Mouse (Mus musculus) hindbrain, embryonic 16.5 days (tissue): Measurements from ENCODE around the gene Manba. TPM values are rescaled to one million over a fixed set of nuclear protein-coding genes. Genes with fewer than 3 reads are reported as not detected.
"Not testable (repeated sequence)": the region's sequence is repeated elsewhere in the genome, so short reads cannot be mapped to it uniquely, and the experiment has no call there.

Experiments used
- ATAC-seq: fragments of 200-750 bp; cut with Nextera tagmentation; 2 replicates; pipeline ENCODE4 v1.8.0; 2017; ENCODE audit warnings: moderate TSS enrichment, moderate library complexity
- H3K27ac ChIP-seq: fragments of 300-500 bp; sonication (generic); 2 replicates; pipeline ENCODE4 v1.5.1; 2014; ENCODE audit warnings: low read depth, mild to moderate bottlenecking, control low read depth, low read length, moderate library complexity
- H3K27me3 ChIP-seq: fragments of 300-500 bp; sonication (generic); replicated peaks from 2 replicates; pipeline ENCODE4 v1.6.1; 2014; ENCODE audit warnings: low read length; ENCODE audit not compliant: control insufficient read depth, insufficient read depth
- H3K36me3 ChIP-seq: fragments of 300-500 bp; sonication (generic); 2 replicates; pipeline ENCODE4 v1.6.1; 2014; ENCODE audit warnings: mild to moderate bottlenecking, low read length, moderate library complexity, mixed read lengths; ENCODE audit not compliant: control insufficient read depth, insufficient read depth
- H3K4me1 ChIP-seq: fragments of 300-500 bp; sonication (generic); 2 replicates; pipeline ENCODE4 v1.6.1; 2014; ENCODE audit warnings: low read depth, low read length; ENCODE audit not compliant: control insufficient read depth, insufficient read depth
- H3K4me2 ChIP-seq: fragments of 300-500 bp; sonication (generic); 2 replicates; pipeline ENCODE4 v1.6.1; 2014; ENCODE audit warnings: mild to moderate bottlenecking, low read length, control low read depth, moderate library complexity
- H3K4me3 ChIP-seq: fragments of 300-500 bp; sonication (generic); 2 replicates; pipeline ENCODE4 v1.5.1; 2014; ENCODE audit warnings: mild to moderate bottlenecking, low read length, control low read depth, moderate library complexity
- H3K9ac ChIP-seq: fragments of 300-500 bp; sonication (generic); 2 replicates; pipeline ENCODE4 v1.6.1; 2014; ENCODE audit warnings: low read depth, mild to moderate bottlenecking, control low read depth, low read length, moderate library complexity
- H3K9me3 ChIP-seq: fragments of 300-500 bp; sonication (generic); 2 replicates; pipeline ENCODE4 v1.6.1; 2014; ENCODE audit warnings: mild to moderate bottlenecking, low read length, moderate library complexity; ENCODE audit not compliant: control insufficient read depth
- WGBS: fragments of 180-500 bp; shearing (Covaris S2); extraction: QIAGEN DNeasy Blood & Tissue Kit; methylation state at CpG from one replicate; pipeline ENCODE4 v1.1.7; 2014; 5-methylcytosine and 5-hydroxymethylcytosine counted together
- polyA plus RNA-seq: library from polyadenylated mRNA; unstranded; fragments of >200 nt; fragmentation: Nextera tagmentation; extraction: Ambion mirVana; gene quantifications from 2 replicates; pipeline ENCODE4 v1.2.1, GENCODE M21; 2015

Manba gene
- polyA plus RNA-seq, 1 experiment from 2014 or later = 9.0 TPM

DNA sequence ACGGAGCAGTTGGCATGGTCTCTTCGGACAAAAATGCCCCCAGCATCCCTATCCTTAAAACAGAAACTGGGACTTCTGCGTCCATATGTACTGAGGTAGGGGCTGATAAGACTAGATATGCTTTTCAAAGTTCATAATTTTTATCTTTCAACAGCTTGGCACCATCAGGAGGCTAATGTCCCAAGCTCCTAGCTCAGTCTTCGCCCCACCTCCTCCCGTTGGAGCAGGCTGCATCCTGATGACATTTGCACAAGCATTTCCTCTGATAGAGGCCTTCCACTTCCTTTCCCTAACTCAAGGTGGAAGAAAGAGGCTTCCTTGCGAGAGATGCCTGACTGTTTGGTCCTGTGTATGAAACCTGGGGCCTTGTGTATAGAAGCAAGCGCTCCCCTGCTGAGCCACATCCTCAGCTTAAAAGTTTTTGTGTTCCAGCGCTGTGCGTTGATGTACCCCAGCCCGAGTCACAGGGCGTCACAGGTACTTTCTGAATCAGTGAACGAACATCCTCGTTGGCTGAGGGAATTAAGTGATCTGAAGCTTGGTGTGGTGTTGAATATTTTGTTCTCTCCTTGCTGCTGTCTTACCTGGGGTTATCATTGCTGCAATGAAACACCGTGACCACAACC, 28.5 kb downstream of the Manba start:
- H3K9ac ChIP-seq = no peak overlapping the region
- WGBS = 80% methylated on average over 14 of the region's 14 CpGs
- H3K9me3 ChIP-seq = no peaks in the 10 kb centered on the region
- H3K36me3 ChIP-seq = no peaks in the 10 kb centered on the region
- 0 out of 2 replicates have a peak, but pooled peaks cover 3% of the 10 kb centered on the region for H3K4me1 ChIP-seq
- H3K4me2 ChIP-seq = no peak overlapping the region
- no peak overlapping the region for H3K27ac ChIP-seq
- H3K4me3 ChIP-seq = no peak overlapping the region
- no peaks in the 10 kb centered on the region for H3K27me3 ChIP-seq
- ATAC-seq = no peak

DNA sequence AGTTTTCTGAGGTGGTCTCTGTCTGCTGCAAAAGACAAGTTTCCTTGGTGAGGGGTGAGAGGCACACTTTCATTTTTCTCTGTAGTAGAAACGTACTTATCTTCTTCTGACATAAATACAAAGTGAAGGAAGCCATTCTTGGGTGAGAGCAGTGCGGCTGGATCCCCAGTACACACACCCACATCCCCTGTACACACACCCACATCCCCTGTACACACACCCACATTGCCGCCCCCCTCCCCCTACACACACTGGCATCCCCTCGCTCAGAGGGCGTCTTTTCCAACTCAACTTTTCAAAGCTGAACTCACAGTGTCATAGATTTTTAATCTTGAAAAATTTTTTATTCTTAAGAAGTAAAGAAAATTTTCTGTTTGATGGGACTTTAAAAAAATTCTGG, 29.8 kb downstream of the Manba start:
- H3K27ac ChIP-seq = no peak overlapping the region
- no peak overlapping the region for H3K4me2 ChIP-seq
- H3K4me3 ChIP-seq = no peak overlapping the region
- no peaks in the 10 kb centered on the region for H3K36me3 ChIP-seq
- no peak overlapping the region for H3K9ac ChIP-seq
- no peaks in the 10 kb centered on the region for H3K9me3 ChIP-seq
- no peak for ATAC-seq
- H3K27me3 ChIP-seq = no peaks in the 10 kb centered on the region
- 0 out of 2 replicates have a peak, but pooled peaks cover 3% of the 10 kb centered on the region for H3K4me1 ChIP-seq
- WGBS = 80% methylated on average over 5 of the region's 5 CpGs

DNA sequence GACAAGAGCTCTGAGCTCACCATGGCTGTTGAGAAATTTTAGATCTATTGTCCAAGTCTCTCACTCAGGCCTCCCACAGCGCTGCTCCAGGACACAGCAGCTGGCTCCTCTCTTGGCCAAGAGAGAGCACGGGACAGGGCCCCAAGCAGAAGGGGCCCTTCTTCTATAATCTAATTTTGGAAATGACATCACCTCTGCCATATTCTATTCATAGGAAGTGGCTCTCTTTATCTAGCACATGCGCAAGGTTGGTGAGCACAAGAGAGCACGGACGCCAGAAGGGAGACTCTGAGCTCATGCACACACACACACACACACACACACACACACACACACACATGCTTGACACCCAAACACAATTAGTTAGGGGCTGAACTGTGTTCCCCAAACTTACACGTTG, 31.5 kb downstream of the Manba start:
- Histone ChIP-seq H3K9me3 (no peaks in the 10 kb centered on the region), H3K4me3 (no peak overlapping the region), H3K4me2 (no peak overlapping the region), H3K27ac (no peak overlapping the region), H3K9ac (no peak overlapping the region), H3K36me3 (no peaks in the 10 kb centered on the region), H3K27me3 (no peaks in the 10 kb centered on the region), H3K4me1 (0 out of 2 replicates have a peak, but pooled peaks cover 3% of the 10 kb centered on the region)
- WGBS = 63% methylated on average over 6 of the region's 6 CpGs
- ATAC-seq = no peak

DNA sequence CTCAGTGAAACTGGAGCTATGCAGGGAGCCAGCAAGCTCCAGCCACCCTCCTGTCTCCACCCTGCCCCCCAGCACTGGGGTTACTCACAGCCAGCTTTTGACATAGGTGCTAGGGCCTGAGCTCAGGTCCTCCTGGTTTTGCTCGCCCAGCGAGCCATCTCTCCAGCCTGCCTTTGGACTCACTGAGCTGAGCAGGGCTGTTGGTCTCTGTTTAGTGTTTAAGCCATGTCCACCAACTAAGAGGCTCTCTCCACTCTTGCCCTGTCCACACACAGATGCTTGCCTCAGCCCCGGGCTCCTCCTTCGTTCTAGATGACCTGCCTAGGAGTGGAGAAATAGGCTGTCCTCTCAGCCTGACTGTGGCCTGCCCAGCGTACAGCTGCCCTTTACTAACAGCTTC, 33.5 kb downstream of the Manba start:
- Histone ChIP-seq H3K4me2 (no peak overlapping the region), H3K36me3 (no peaks in the 10 kb centered on the region), H3K27me3 (no peaks in the 10 kb centered on the region), H3K4me1 (no peaks in the 10 kb centered on the region), H3K9ac (no peak overlapping the region), H3K27ac (no peak overlapping the region), H3K9me3 (no peaks in the 10 kb centered on the region), H3K4me3 (no peak overlapping the region)
- 87% methylated on average over 5 of the region's 5 CpGs for WGBS
- ATAC-seq = no peak

DNA sequence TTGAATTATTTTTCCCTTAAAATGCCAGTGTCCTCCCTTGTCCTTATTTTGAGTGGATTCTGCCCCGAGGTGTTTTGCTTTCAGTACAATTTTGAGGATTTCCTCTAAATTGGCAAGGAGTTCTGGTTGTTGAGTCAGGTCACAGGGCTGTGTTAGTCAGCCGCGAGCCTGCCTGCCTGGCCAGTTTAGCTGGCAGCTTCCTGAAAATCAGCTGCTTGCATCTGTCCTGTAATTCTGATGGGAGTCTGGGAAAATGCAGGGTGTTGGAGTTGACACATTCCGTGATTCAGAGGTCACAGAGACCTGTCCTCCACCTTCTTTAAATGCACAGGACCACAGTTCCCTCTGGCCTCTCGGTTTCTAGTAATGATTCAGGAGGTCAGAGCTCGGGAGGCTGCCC, 34.2 kb downstream of the Manba start:
- ATAC-seq = no peak
- Histone ChIP-seq H3K4me3 (no peak overlapping the region), H3K4me2 (no peak overlapping the region), H3K4me1 (no peaks in the 10 kb centered on the region), H3K27me3 (no peaks in the 10 kb centered on the region), H3K9me3 (no peaks in the 10 kb centered on the region), H3K27ac (no peak overlapping the region), H3K9ac (no peak overlapping the region), H3K36me3 (no peaks in the 10 kb centered on the region)
- 77% methylated on average over 6 of the region's 6 CpGs for WGBS

DNA sequence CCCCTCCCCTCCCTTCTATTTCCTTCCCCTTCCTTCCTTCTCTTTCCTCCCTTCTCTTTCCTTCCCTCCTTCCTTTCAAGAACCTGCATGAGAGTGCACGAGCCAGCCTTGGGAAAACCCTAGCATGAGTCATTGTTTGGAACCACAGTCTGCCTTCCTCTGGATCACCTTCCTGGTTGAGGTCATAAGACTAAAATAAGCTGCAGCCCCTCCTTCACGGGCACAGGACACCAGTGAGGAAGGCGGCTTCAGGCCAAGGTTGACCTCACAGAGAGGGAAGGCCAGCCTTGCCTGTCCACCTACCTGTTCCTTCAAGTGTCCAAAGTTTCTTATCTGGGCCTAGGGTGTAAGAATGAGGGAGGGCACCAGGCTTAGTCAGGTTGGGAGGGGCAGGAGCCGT, 36.6 kb downstream of the Manba start:
- Histone ChIP-seq H3K27ac (no peak overlapping the region), H3K4me3 (no peak overlapping the region), H3K4me1 (no peaks in the 10 kb centered on the region), H3K36me3 (no peaks in the 10 kb centered on the region), H3K9me3 (no peaks in the 10 kb centered on the region), H3K9ac (no peak overlapping the region), H3K4me2 (no peak overlapping the region), H3K27me3 (no peaks in the 10 kb centered on the region)
- WGBS = 71% methylated on average over 4 of the region's 4 CpGs
- no peak for ATAC-seq

DNA sequence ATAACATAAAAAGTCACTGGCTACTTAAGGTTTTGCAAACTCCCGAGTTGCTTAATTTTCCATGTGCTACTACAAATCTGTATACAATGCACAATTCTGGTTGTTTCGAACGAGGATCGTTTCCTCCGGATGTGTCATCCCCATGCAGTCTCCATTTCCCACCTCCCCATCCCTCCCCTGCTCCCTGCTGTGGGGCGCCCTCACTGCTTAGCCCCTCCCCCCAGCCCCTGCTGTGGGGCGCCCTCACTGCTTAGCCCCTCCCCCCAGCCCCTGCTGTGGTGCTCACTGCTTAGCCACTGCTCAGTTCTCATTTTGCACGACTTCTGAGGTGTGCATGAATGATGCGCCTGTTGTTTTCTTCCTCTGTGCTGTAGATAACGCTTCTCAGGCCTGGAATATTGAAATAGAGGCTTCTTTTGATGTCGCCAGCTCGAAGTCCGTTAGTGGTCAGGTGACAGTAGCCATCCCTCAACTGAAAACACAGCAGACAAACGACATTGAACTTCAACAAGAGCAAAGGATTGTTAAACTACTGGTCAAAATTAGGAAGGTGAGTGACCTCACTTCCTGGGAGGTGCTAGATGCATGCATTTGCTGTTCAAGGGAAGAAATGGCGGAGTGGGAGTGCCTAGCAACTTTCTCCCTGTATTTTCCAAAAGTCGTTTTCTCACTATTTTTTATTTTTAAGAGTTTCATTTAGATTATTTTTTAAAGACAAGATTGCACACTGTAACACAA, 37.4 kb downstream of the Manba start:
- no peaks in the 10 kb centered on the region for H3K27me3 ChIP-seq

DNA sequence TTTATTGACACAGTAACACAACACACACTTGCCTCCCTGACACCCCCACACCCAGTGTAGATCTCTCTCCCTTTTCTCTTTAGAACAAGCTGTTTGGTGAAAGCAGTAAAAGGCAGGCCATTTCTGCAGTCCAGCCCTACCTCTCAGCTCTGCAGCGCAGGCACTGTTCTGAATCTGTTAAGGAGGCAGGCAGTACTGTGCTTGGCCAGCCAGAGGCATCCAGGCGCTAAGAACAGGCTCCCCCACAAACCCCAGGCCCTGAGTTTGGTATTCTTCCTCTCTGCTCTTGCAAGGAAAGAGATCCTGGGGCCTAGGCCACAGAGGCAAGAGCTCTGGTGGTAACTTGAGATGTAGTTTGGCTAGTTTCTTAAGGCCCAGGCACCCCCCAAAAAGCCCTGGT, 39.5 kb downstream of the Manba start:
- not testable (repeated sequence) for H3K4me3 ChIP-seq, H3K36me3 ChIP-seq, H3K9ac ChIP-seq, H3K4me1 ChIP-seq, H3K4me2 ChIP-seq, H3K9me3 ChIP-seq, H3K27ac ChIP-seq, ATAC-seq, H3K27me3 ChIP-seq
- WGBS = 59% methylated on average over 2 of the region's 2 CpGs

More for the DNA sequence above, 37.4 kb downstream of the Manba start:
- no peak overlapping the region for H3K4me2 ChIP-seq
- H3K9me3 ChIP-seq = no peaks in the 10 kb centered on the region
- no peak overlapping the region for H3K4me3 ChIP-seq
- H3K9ac ChIP-seq = no peak overlapping the region
- H3K4me1 ChIP-seq = no peaks in the 10 kb centered on the region
- ATAC-seq = no peak
- H3K36me3 ChIP-seq = no peaks in the 10 kb centered on the region
- 64% methylated on average over 16 of the region's 16 CpGs for whole genome bisulfite sequencing
- H3K27ac ChIP-seq = no peak overlapping the region

DNA sequence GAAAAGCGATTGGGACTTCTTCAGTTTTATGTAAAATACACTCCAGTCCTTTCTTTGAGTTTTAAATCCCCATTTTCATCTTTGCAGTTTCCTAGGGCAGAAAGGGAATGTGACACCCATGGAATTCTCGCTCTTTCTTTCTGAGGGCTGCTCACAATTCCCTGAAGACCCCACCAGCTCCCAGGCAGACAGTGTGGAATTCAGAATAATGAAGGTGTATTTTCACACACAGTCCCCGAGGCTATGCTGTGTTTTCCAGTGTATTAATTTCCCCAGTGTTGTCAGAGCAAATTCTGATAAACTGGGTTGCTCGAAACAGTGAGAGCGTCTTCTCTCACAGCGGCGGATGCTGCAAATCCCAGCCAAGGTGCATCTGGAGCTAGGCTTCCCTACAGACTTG, 44.3 kb downstream of the Manba start:
- ATAC-seq = peak; percentile 65
- Histone ChIP-seq H3K9me3 (no peaks in the 10 kb centered on the region), H3K4me2 (no peak overlapping the region), H3K9ac (no peak overlapping the region), H3K36me3 (no peaks in the 10 kb centered on the region), H3K4me3 (no peak overlapping the region), H3K27me3 (no peaks in the 10 kb centered on the region), H3K4me1 (no peaks in the 10 kb centered on the region), H3K27ac (no peak overlapping the region)
- WGBS = 72% methylated on average over 7 of the region's 7 CpGs
